Mouse (Mus musculus) B cell, adult 2 months (primary cell): Measurements from ENCODE around the gene Pask.
"Not testable (repeated sequence)": the region's sequence is repeated elsewhere in the genome, so short reads cannot be mapped to it uniquely, and the experiment has no call there.

ENCODE experiments used
- DNase-seq, 2 experiments: peaks; one replicate each; pipeline ENCODE4 v3.0.0; 2022

The Pask gene

GRCm38 (mm10) chr1:93342648-93343503 lies at the start of gene Pask, which contains the start of gene Ppp1r7:
Gene Pask, minus strand, starts transcription at chr1:93343482.
Gene Ppp1r7, plus strand, starts transcription at chr1:93342854.
- DNase-seq: peak; percentile 95 to 96

DNA sequence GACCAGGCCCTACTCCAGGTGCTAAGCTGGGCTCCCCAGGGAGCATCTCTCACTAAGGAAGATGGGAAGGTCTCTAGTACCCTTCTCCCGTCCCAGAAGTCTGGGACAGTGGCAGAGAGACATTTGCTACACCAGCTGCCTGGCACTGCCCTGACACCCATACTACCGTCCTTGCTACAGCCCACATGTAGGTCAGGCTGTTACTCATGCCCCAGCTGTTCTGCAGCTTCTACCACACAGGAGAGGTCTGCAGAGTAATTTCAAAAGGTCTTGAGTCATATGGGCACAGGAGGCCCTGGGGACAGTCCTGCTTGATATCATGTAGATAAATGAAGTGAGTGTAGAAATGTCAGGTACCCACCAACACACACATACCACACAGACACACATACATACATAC lies 45.6 kb upstream of the Pask start:
- no peak for DNase-seq

GRCm38 (mm10) chr1:93387198-93387597 lies 43.9 kb upstream of the Pask start:
- DNase-seq: no peak

DNA sequence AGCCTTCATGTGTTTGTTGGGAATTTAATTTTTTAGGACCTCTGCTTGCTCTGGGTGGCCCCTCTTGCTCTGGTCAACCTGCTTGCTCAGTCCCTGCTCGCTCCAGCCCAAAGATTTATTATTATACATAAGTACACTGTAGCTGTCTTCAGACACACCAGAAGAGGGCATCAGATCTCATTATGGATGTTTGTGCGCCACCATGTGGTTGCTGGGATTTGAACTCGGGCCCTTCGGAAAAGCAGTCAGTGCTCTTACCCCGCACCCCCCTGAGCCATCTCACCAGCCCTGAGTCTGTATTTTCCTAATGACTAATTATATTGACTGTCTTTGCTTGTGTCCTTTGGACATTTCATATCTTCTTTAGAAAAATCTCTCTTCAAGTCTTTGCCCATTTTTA lies 35.8 kb upstream of the Pask start:
- no peak for DNase-seq

- no peak for DNase-seq
Observed at GRCm38 (mm10) chr1:93377307-93377706, 34.0 kb upstream of the Pask start.

DNA sequence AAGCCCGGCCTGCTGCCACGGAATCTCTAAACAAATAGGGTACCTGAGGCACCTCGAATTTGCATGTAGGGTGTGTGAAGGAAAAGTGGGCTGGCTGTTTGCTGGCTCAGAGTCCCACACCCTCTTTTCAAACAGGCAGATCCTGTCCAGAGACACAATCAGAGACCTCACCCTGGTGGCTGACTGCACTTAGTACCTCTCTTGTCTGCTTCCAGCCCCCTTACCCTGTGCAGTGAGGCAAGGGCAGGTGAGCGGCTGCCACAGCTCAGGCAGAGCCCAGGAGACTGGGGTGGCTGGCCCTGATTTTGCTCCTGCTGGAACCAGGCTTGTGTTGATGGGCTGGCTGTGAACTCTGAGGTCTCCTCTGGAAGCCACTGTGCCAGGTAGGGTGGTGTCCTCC lies 30.4 kb upstream of the Pask start, which contains the start of gene Ano7:
Gene Ano7, plus strand, starts transcription at position 266 of the 400 bp plus-strand sequence.
- no peak for DNase-seq

GRCm38 (mm10) chr1:93365641-93366040 lies 22.4 kb upstream of the Pask start:
- DNase-seq: no peak

DNA sequence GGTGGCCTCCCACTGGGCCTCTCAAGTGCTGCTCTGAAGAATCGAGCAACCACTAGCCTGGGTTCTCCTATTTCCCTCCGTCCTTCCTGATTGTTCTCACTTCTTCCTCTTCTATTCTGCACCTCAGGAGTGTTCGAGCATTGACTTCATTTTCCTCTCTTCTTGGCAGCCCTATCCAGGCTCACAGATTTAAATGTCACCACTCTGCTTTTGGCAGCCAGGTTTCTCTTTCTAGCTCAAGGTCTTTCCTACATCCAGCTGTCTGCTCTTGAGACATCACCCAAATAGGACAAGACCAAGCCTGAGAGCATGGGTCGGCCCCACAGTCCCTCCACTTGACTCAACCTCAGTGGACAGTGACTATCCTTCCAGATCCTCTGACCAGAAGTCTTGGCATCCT lies 19.4 kb upstream of the Pask start:
- DNase-seq: no peak

GRCm38 (mm10) chr1:93352724-93353123 lies 9.4 kb upstream of the Pask start:
- DNase-seq: no peak

- DNase-seq: no peak
Observed at GRCm38 (mm10) chr1:93349701-93350100, 6.4 kb upstream of the Pask start.

DNA sequence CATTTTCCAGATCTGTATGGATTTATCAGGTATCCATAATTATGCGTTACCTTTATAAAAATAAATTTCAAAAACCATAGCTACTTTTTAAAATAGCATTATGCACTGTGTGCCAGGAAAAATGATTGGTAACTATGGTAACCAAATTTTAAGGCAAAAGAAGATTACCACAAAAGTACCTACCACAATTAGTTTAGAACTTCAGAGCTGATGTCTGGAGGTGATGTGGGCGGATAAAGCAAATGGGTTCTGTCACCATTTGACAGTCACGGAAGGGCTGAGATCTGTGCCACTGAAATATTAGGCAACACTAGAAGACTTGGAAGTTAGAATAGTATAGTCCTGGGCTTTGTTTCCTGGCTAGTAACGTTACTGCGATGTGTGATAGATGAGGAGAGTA lies 3.9 kb upstream of the Pask start:
- DNase-seq: no peak

DNA sequence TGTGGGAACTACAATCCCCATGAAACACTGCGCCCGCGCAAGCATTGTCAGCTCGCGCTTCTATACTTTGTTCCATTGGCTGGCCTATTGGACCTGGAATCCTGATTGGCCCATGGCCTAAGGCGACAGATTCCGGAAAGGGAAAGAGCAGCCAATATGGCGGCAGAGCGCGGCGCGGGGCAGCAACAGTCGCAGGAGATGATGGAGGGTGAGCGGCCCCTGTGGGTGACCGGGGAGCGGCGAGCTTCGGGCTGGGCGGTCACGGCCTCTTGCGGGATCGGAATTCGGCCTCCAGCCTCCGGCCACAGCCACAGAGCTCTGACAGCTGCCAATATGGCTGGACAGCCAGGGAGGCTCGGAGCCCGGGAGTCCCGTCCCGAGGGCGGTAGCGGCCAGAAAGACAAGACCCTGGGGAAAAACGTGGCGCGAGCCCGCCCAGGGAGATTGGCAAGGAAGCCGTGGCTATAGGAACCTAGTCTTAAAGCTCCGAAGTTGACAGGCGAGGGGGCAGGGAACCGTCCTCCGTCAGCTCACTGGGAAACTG lies 294 bp upstream of the Pask start:
- DNase-seq: peak; percentile 89 to 91

GRCm38 (mm10) chr1:93334621-93335020 lies 8.7 kb downstream of the Pask start:
- DNase-seq: no peak

DNA sequence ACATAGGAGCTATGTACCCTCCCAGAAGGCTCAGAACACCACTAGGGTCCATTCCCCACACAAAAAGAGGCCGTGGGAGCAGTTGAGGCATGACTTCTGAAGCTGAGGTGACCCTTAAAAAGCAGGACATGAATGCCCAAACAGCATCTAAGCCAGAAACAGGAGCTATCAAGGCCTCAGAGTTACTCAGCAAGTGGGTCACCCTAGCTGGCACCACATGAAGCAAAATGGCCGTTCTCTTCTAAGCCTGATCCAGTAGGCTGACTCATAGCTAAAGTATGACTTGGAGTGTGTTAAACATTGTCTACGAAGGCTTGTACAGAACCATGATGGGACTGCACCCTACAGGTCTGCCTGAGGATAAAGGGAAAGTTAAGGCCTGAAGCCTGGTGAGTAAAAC lies 16.8 kb downstream of the Pask start:
- DNase-seq: no peak

DNA sequence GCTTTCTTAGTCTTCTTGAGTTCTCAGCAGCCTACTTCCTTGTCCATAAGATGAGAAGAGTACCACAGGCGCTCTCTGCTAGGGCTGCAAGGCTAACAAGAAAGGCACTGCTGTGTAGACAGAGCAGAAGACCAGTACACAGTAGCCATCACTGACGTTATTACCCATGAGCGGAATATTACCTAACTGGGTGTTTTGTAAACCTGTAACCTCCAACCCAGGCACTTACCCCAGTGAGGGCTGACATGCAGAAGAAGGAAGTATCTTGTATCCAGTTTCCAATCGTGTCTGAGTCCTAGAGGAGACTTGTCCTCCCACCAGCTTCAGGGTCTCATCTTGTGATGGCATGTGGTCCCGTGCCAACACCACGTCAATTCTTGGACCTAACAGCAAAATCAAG lies 19.3 kb downstream of the Pask start:
- DNase-seq: no peak

GRCm38 (mm10) chr1:93305581-93306337 lies 37.5 kb downstream of the Pask start, which contains the start of gene Mterf4:
Gene Mterf4, minus strand, starts transcription at chr1:93305915.
- peak; percentile 84 for DNase-seq

DNA sequence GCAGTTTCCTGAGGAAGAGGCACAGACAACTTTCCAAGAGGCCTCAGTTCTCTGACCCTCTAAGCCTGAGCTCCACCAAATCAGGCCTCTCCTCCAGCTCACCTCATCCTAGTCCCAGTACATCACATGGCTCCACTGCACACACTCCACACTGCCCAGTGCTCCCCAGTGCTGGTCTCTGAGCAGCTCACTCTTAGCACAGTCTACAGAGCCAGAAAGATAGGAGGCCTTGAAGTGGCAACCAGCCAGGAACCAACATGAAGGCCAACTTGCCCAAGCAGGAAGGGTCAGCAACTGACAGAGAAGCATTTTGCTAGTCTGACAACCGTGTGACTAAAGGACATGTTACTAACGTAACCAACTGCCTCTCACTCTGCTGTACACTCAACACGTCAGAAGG lies 42.7 kb downstream of the Pask start:
- no peak for DNase-seq

DNA sequence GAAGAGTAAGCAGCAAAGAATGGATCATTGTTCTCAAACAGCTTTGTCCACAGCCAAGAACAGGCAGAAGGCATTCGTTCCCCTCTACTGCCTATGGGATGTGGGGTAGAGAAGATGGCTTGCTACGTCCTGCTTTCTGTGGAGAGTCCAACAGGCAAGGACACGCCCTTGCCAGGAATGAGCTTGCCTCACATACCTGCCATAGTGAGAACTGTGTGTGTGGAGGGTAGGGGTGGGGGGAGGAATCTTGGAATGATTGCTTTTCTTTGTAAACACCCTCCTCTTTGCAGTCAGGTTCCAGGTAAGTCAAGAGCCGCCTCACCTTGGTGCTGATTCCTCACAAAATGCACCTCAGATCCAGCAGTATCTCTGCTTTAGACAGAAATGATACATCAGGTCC lies 43.5 kb downstream of the Pask start:
- no peak for DNase-seq

DNA sequence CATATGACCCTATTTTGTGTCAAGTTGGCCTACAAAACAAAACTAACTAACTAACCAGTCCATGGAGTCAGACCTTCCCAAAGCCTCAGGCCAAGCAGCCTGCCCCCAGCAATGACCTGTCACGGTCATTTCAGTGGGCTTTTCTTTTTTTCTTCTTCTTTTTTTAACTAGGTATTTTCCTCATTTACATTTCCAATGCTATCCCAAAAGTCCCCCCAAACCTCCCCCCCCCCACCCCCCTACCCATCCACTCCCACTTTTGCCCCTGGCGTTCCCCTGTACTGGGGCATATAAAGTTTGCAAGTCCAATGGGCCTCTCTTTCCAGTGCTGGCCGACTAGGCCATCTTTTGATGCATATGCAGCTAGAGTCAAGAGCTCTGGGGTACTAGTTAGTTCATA lies 48.8 kb downstream of the Pask start:
- not testable (repeated sequence) for DNase-seq

- no peak for DNase-seq
Observed at GRCm38 (mm10) chr1:93292006-93292405, 51.3 kb downstream of the Pask start.

DNA sequence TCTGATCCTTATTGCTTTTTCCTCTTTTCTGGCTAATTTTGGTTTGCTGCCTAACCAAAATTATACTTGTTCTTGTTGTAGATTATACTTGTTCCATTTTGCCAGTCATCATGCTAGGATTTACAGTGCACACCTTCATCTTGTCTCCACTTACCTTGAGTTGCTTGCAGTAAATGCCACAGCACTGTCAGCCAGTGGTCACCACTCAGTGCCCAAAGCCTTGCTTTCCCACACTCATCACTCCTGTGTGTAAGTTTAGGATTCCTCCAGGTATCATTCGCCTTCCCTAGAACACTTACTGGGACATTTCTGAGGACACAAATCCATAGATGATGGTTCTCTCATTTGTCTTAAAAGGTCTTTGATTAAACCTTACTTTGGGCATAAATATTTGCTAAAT lies 51.7 kb downstream of the Pask start:
- DNase-seq: no peak

DNA sequence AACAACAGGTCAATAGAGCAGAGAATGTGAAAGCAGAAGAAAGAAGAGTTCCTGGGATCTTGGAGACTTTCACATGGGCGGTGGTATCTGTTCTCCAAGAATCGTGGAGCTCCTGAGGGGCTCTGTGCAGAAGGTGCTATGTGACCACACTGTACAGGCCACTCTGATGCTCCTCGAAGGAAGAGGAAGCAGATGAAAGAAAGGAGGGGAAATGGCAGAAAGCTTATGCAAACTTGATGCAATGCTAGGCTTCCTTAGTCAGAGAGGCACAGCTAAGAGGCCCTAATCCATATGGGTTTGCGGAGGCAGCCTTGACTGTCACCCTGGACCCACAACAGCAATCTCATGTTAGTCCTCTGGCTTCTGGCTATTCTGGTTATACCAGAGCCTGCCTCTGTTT lies 52.3 kb downstream of the Pask start:
- no peak for DNase-seq

GRCm38 (mm10) chr1:93289678-93290214 lies 53.5 kb downstream of the Pask start:
- DNase-seq: peak in 1 of 2 experiments; percentile 7
